Mouse (Mus musculus) gastrocnemius, adult 2 months (tissue): Measurements from ENCODE around the gene Clmp. TPM values are rescaled to one million over a fixed set of nuclear protein-coding genes. Genes with fewer than 3 reads are reported as not detected.

Source experiments
- DNase-seq: peaks from one replicate; pipeline ENCODE4 v3.0.0; 2022
- H3K27ac ChIP-seq: fragments of 200-600 bp; 2 replicates; pipeline ENCODE4 v1.8.1; 2022; ENCODE audit warnings: mild to moderate bottlenecking
- H3K4me3 ChIP-seq: fragments of 200-600 bp; 2 replicates; pipeline ENCODE4 v1.8.1; 2022; ENCODE audit warnings: mild to moderate bottlenecking, moderate library complexity
- CTCF ChIP-seq: fragments of 200-600 bp; IDR thresholded peaks from 2 replicates; pipeline ENCODE4 v1.8.1; 2022; ENCODE audit warnings: antibody characterized with exemption, mild to moderate bottlenecking, moderate library complexity
- intact Hi-C: fragments of 180-260 bp; cut with DNase I; formaldehyde crosslinking; loops from one replicate; pipeline ENCODE4 v1.15.1; 2025
- long read RNA-seq, 2 experiments: library from polyadenylated mRNA; stranded (forward); transcript quantifications; one replicate each; pipeline ENCODE4 v2.0.0; 2021
- total RNA-seq, 2 experiments: library from RNA; stranded (reverse); gene quantifications; 2 replicates each; pipeline ENCODE4 v1.2.3; 2021

The Clmp gene
- total RNA-seq, result 1 to 10 TPM; 3.7 to 5.2 TPM
- long read RNA-seq, experiment 1, full-length matches to known transcripts, result 4 of 4 reads
- long read RNA-seq, experiment 1, partial matches to known transcripts, result 0 of 4 reads
- long read RNA-seq, experiment 1, other reads (novel, unspliced or antisense), result 0 of 4 reads
- long read RNA-seq, experiment 2, partial matches to known transcripts, result 1 of 1 reads
- long read RNA-seq, experiment 2, other reads (novel, unspliced or antisense), result 0 of 1 reads

- intact Hi-C loops, result no loop called here
- H3K27ac ChIP-seq, result peak within 1 kb of the TSS; percentile 84
Observed at GRCm38 (mm10) chr9:40685801-40686420, at the start of gene Clmp. Clmp (plus strand) TSS chr9:40685962.

DNA sequence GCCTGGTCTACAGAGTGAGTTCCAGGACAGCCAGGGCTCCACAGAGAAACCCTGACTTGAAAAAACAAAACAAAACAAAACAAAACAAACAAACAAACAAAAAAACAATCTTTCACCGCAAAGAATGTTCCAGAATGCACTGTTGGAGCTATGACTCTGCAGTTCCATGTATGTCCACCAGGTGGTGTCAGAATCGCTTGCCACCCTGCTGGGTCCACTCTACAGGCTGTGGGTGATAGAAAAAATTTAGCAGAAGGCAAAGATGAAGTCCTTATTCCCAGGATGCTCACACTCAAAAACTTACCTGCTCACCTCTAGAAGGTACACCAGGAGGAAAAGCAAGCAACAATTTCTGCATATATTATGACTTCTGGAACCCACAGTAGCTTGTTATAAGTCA is 49.7 kb upstream of the Clmp start:
- Histone ChIP-seq H3K4me3 (no peak overlapping the region), H3K27ac (no peak overlapping the region)
- DNase-seq, result peak; percentile 71
- TF ChIP-seq CTCF, result peak; percentile 97
- intact Hi-C loops, result loop anchor here (1.0 kb wide), 1 partner anchor 114 kb away; no protein-coding TSS in a partner anchor

More at GRCm38 (mm10) chr9:40685801-40686420, at the start of gene Clmp:
- TF ChIP-seq CTCF, result no peak
- H3K4me3 ChIP-seq, result peak within 1 kb of the TSS; percentile 79
- peak; percentile 55 for DNase-seq

DNA sequence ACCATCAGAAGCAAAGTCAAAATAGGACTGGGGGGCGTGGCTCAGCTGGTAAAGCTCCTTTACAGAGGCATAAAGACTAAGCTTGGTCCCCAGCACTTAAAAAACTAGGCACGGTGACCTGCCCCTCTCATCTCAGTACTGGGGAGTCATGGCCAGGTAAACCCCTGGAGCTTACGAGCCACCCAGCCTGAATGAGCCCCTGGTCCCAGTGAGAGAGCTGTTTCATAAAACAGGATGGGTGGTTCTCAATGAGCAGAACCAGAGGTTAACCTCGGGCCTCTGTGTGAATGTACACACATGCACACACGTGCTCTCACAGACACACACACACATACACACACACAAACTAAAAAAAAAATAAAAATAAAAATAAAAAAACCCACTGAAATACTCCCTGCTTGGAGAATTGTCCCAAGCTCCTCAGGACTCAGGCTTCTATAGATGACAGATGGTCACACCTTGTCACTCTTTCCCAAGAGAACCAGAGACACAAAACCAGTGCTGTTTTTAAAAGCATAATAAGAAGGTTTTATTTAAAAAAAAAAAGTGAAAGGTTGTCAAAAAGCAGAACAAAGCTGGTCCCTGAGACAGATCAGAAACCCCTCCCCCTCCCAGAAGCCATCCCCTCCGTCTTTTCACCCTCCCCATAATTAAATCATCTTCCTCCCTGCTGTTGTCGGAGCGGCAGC is 47.9 kb upstream of the Clmp start:
- Histone ChIP-seq H3K4me3 (peak overlapping the region; percentile 84), H3K27ac (peak overlapping the region; percentile 63)
- intact Hi-C loops, result no loop called here
- no peak for DNase-seq
- TF ChIP-seq CTCF, result no peak

DNA sequence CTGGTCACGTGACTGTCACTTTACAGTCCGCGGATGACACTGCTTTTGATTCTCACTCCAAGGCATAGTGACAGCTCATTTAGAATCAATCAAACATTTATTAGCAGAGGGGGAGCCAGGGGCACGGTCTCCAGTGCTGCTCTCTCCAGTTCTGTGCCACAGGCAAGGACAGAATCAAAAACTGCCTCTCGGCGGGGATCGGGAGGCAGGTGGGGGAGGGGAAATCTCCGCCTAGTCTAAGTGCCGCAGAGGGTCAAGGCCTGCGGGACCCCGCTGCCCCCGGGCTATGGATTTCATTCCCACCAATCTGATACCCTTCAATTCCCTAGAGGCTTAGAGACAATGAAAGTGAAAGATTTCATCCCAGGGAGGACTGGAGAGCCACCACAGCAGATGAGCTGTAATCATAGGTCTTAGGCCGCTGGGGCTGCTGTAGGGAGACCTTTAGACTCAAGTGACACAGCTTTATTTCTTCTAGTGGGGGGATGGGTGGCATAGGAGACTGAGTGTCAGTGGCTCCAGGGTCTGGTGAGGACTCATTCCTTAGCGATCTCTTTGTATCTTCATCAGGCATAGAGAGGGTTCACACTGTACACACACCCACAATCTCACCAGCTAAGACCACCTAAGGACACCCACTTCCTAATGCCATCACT is 47.2 kb upstream of the Clmp start:
- intact Hi-C loops, result no loop called here
- TF ChIP-seq CTCF, result no peak
- peak overlapping the region; percentile 84 for H3K4me3 ChIP-seq
- peak overlapping the region; percentile 63 for H3K27ac ChIP-seq
- DNase-seq, result peak; percentile 47

- Histone ChIP-seq H3K4me3 (no peak overlapping the region), H3K27ac (peak overlapping the region; percentile 35)
- TF ChIP-seq CTCF, result no peak
- intact Hi-C loops, result no loop called here
- DNase-seq, result peak; percentile 48
Observed at GRCm38 (mm10) chr9:40639536-40640187, 46.1 kb upstream of the Clmp start.

DNA sequence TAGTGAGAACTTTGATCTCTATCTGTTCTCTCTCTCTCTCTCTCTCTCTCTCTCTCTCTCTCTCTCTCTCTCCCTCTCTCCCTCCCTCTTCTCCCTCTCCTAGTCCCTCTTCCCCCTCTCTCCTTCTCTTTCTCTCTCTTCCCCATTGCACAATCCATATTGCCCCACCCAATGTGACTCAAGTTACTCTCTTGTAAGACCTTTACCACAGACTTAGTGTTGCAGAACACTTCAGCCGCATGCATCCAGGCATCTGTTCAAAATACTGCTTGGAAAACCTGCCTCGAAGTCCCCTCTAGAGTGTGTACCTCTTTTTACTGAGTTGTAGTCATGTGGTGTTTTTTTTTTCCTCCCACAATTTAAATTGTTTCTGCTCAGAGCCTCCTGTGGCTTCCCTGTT is 44.4 kb upstream of the Clmp start:
- intact Hi-C loops, result no loop called here
- TF ChIP-seq CTCF, result no peak
- no peak overlapping the region for H3K4me3 ChIP-seq
- no peak overlapping the region for H3K27ac ChIP-seq
- DNase-seq, result no peak

DNA sequence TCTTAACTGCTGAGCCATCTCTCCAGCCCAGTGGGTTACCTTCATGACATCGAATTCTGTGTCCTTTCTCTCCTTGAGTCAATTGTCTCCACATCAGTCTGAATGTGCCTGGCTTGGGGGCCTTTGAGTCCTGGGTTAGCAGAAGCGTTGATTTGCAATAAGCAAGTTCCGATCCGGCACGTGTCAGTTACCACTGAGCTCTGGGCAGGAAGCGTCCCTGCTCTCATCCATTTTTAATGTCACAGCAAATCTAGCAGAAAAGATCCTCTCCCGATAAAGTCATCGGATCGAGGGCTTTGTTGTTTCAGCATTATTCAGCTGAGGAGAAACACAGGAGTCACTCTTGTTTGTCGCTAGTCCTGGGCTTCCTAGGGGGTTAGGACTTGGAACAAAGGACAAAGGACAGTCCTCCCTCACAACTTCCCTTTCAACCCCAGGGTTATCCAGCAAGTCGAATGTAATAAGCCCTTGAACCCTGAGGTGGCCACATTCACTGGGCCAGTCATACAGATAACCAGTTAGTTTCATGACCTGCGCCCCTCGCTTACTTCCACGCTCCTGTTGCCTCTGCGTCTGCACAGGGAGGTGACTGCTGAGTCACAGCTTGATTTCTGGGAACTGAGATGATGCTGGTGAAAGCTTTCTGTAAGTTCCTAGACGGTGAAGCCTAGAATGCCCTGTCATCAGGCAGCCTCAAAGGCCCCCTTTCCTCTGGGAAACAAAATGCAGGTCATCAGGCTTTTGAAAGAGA is 43.1 kb upstream of the Clmp start:
- H3K27ac ChIP-seq, result no peak overlapping the region
- H3K4me3 ChIP-seq, result no peak overlapping the region
- TF ChIP-seq CTCF, result no peak
- intact Hi-C loops, result no loop called here
- no peak for DNase-seq

- intact Hi-C loops, result no loop called here
Observed at GRCm38 (mm10) chr9:40649444-40649843, 36.3 kb upstream of the Clmp start.

DNA sequence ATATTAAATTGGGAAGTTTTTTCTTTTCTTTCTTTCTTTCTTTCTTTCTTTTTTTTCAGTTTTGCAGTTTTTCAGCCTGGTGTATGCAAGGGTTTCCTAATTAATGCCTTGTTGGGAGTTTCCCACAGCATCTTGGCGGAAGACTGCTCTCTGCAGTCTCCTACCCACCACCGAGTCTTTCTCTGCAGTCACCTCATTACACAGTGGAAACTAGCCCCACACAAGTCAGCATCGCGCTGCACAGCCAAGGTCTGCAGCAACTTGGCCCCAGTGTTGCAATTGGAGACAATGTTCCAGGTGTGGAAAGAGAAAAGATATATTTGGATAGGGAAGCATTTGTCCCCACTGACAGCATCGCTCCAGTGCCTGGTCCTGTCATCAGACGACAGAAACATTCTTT is 35.8 kb upstream of the Clmp start:
- TF ChIP-seq CTCF, result no peak
- Histone ChIP-seq H3K27ac (no peak overlapping the region), H3K4me3 (no peak overlapping the region)
- intact Hi-C loops, result no loop called here
- DNase-seq, result no peak

More at GRCm38 (mm10) chr9:40649444-40649843, 36.3 kb upstream of the Clmp start:
- no peak for TF ChIP-seq CTCF
- no peak overlapping the region for H3K27ac ChIP-seq
- H3K4me3 ChIP-seq, result no peak overlapping the region
- DNase-seq, result no peak

GRCm38 (mm10) chr9:40651239-40651859 is 34.4 kb upstream of the Clmp start:
- DNase-seq, result no peak
- TF ChIP-seq CTCF, result no peak
- Histone ChIP-seq H3K27ac (peak overlapping the region; percentile 40; the same call in 1 of the 2 replicates), H3K4me3 (no peak overlapping the region)
- intact Hi-C loops, result no loop called here

- Histone ChIP-seq H3K4me3 (no peak overlapping the region), H3K27ac (no peak overlapping the region)
- DNase-seq, result no peak
- no peak for TF ChIP-seq CTCF
- intact Hi-C loops, result no loop called here
Observed at GRCm38 (mm10) chr9:40652757-40653156, 33.0 kb upstream of the Clmp start.
